Mouse (Mus musculus) thymus, postnatal 36 days (tissue): ENCODE results near the gene Gm20518.

Source experiments
- DNase-seq, 2 experiments: peaks; one replicate each; pipeline ENCODE4 v3.0.0; 2022; ENCODE audit warnings: mixed read lengths in 2 of 2

Gene Gm20518

GRCm38 (mm10) chr16:17803675-17804448 is 87.6 kb downstream of the Gm20518 start:
- DNase-seq = no peak

GRCm38 (mm10) chr16:17802839-17803674 is 88.4 kb downstream of the Gm20518 start:
- peak in 1 of 2 experiments; percentile 26 for DNase-seq

- no peak for DNase-seq
Measured at GRCm38 (mm10) chr16:17802456-17802838, 89.0 kb downstream of the Gm20518 start.

GRCm38 (mm10) chr16:17801777-17802455 is 89.6 kb downstream of the Gm20518 start:
- no peak for DNase-seq

- DNase-seq = no peak
Measured at GRCm38 (mm10) chr16:17799584-17799983, 91.9 kb downstream of the Gm20518 start.

- DNase-seq = peak in 1 of 2 experiments; percentile 7
Measured at GRCm38 (mm10) chr16:17798321-17799180, 92.9 kb downstream of the Gm20518 start.

- peak in 1 of 2 experiments; percentile 10 for DNase-seq
Measured at GRCm38 (mm10) chr16:17797812-17798311, 93.6 kb downstream of the Gm20518 start.

- peak in 1 of 2 experiments; percentile 19 for DNase-seq
Measured at GRCm38 (mm10) chr16:17796971-17797811, 94.3 kb downstream of the Gm20518 start, which contains the start of gene Scarf2. TSS of gene Scarf2 (plus strand) at chr16:17797282.

- DNase-seq = no peak
Measured at GRCm38 (mm10) chr16:17796519-17796918, 95.0 kb downstream of the Gm20518 start.

GRCm38 (mm10) chr16:17795643-17796042 is 95.8 kb downstream of the Gm20518 start:
- no peak for DNase-seq

GRCm38 (mm10) chr16:17794047-17794446 is 97.4 kb downstream of the Gm20518 start:
- no peak for DNase-seq

- DNase-seq = no peak
Measured at GRCm38 (mm10) chr16:17792728-17793127, 98.7 kb downstream of the Gm20518 start.

- no peak for DNase-seq
Measured at GRCm38 (mm10) chr16:17785337-17785736, 106.1 kb downstream of the Gm20518 start.
